Mouse (Mus musculus) intestine, postnatal 0 days (tissue): Measurements from ENCODE around the gene Bhlhe41. TPM values are rescaled to one million over a fixed set of nuclear protein-coding genes. Genes with fewer than 3 reads are reported as not detected.

Experiments
- ATAC-seq: fragments of 200-750 bp; cut with Nextera tagmentation; 2 replicates; pipeline ENCODE4 v1.8.0; 2017; ENCODE audit warnings: mild to moderate bottlenecking, moderate TSS enrichment, moderate library complexity
- H3K27ac ChIP-seq: fragments of 300-500 bp; sonication (generic); 2 replicates; pipeline ENCODE4 v1.5.1; 2014; ENCODE audit warnings: mild to moderate bottlenecking, low read depth, low read length, moderate library complexity
- H3K27me3 ChIP-seq: fragments of 300-500 bp; sonication (generic); replicated peaks from 2 replicates; pipeline ENCODE4 v1.6.1; 2014; ENCODE audit warnings: low read length, mixed read lengths; ENCODE audit not compliant: control insufficient read depth, insufficient read depth
- H3K36me3 ChIP-seq: fragments of 300-500 bp; sonication (generic); 2 replicates; pipeline ENCODE4 v1.6.1; 2014; ENCODE audit warnings: mild to moderate bottlenecking, moderate library complexity; ENCODE audit not compliant: control insufficient read depth, insufficient read depth
- H3K4me1 ChIP-seq: fragments of 300-500 bp; sonication (generic); replicated peaks from 2 replicates; pipeline ENCODE4 v1.6.1; 2014; ENCODE audit warnings: antibody characterized with exemption, low read length, mixed read lengths; ENCODE audit not compliant: control insufficient read depth, insufficient read depth
- H3K4me2 ChIP-seq: fragments of 300-500 bp; sonication (generic); replicated peaks from 2 replicates; pipeline ENCODE4 v1.6.1; 2014; ENCODE audit warnings: low read depth, mild to moderate bottlenecking, moderate library complexity
- H3K4me3 ChIP-seq: fragments of 300-500 bp; sonication (generic); 2 replicates; pipeline ENCODE4 v1.5.1; 2014; ENCODE audit warnings: low read depth, low read length
- H3K9ac ChIP-seq: fragments of 300-500 bp; sonication (generic); 2 replicates; pipeline ENCODE4 v1.6.1; 2014; ENCODE audit warnings: mild to moderate bottlenecking, low read depth, low read length
- H3K9me3 ChIP-seq: fragments of 300-500 bp; sonication (generic); 2 replicates; pipeline ENCODE4 v1.6.1; 2016; ENCODE audit warnings: mixed run types; ENCODE audit not compliant: control insufficient read depth
- CTCF ChIP-seq: sonication (generic); IDR thresholded peaks from 2 replicates; pipeline ENCODE4 v1.5.1; 2016; ENCODE audit warnings: low read depth, mild to moderate bottlenecking, control low read depth, antibody characterized with exemption, moderate library complexity
- WGBS: fragments of 180-500 bp; shearing (Covaris S2); extraction: QIAGEN DNeasy Blood & Tissue Kit; methylation state at CpG from one replicate; pipeline ENCODE4 v1.1.7; 2014; 5-methylcytosine and 5-hydroxymethylcytosine counted together
- polyA plus RNA-seq: library from polyadenylated mRNA; unstranded; fragments of >200 nt; fragmentation: Nextera tagmentation; extraction: Ambion mirVana; gene quantifications from 2 replicates; pipeline ENCODE4 v1.2.1, GENCODE M21; 2015

The Bhlhe41 gene
- polyA plus RNA-seq, 1 experiment from 2014 or later, result 0.44 TPM

- 45% methylated on average over 2 of the region's 2 CpGs for WGBS
- no peak for TF ChIP-seq CTCF
- H3K4me3 ChIP-seq, result no peak overlapping the region
- H3K36me3 ChIP-seq, result no peaks in the 10 kb centered on the region
- no peak overlapping the region for H3K27ac ChIP-seq
- H3K4me1 ChIP-seq, result no peaks in the 10 kb centered on the region
- H3K27me3 ChIP-seq, result no peaks in the 10 kb centered on the region
- H3K4me2 ChIP-seq, result no peak overlapping the region
- ATAC-seq, result no peak; the same call in 1 of the 2 replicates
- H3K9me3 ChIP-seq, result no peaks in the 10 kb centered on the region
- no peak overlapping the region for H3K9ac ChIP-seq
Measured at GRCm38 (mm10) chr6:145850789-145851188, 14.6 kb downstream of the Bhlhe41 start.

- Histone ChIP-seq H3K9me3 (no peaks in the 10 kb centered on the region), H3K36me3 (no peaks in the 10 kb centered on the region), H3K4me3 (no peak overlapping the region), H3K9ac (no peak overlapping the region), H3K4me1 (no peaks in the 10 kb centered on the region), H3K27me3 (no peaks in the 10 kb centered on the region), H3K4me2 (no peak overlapping the region), H3K27ac (no peak overlapping the region)
- WGBS, result 88% methylated on average over 8 of the region's 8 CpGs
- no peak for ATAC-seq
- TF ChIP-seq CTCF, result no peak
Measured at GRCm38 (mm10) chr6:145847661-145848060, 17.7 kb downstream of the Bhlhe41 start.

GRCm38 (mm10) chr6:145846948-145847347, 18.4 kb downstream of the Bhlhe41 start:
- WGBS, result 84% methylated on average over 6 of the region's 6 CpGs
- Histone ChIP-seq H3K9ac (no peak overlapping the region), H3K4me1 (no peaks in the 10 kb centered on the region), H3K27me3 (no peaks in the 10 kb centered on the region), H3K4me2 (no peak overlapping the region), H3K27ac (no peak overlapping the region), H3K9me3 (no peaks in the 10 kb centered on the region), H3K4me3 (no peak overlapping the region), H3K36me3 (no peaks in the 10 kb centered on the region)
- no peak for TF ChIP-seq CTCF
- no peak for ATAC-seq

GRCm38 (mm10) chr6:145846076-145846475, 19.3 kb downstream of the Bhlhe41 start:
- 74% methylated on average over 1 of the region's 1 CpGs for WGBS

GRCm38 (mm10) chr6:145845611-145846010, 19.7 kb downstream of the Bhlhe41 start:
- no peaks in the 10 kb centered on the region for H3K4me1 ChIP-seq
- H3K36me3 ChIP-seq, result no peaks in the 10 kb centered on the region
- no peak overlapping the region for H3K4me3 ChIP-seq
- H3K9ac ChIP-seq, result no peak overlapping the region
- no peaks in the 10 kb centered on the region for H3K9me3 ChIP-seq
- no peak overlapping the region for H3K27ac ChIP-seq
- H3K27me3 ChIP-seq, result no peaks in the 10 kb centered on the region
- TF ChIP-seq CTCF, result no peak
- 48% methylated on average over 5 of the region's 5 CpGs for WGBS
- no peak for ATAC-seq
- no peak overlapping the region for H3K4me2 ChIP-seq

More at GRCm38 (mm10) chr6:145846076-145846475, 19.3 kb downstream of the Bhlhe41 start:
- Histone ChIP-seq H3K4me1 (no peaks in the 10 kb centered on the region), H3K4me3 (no peak overlapping the region), H3K9ac (no peak overlapping the region), H3K27me3 (no peaks in the 10 kb centered on the region), H3K36me3 (no peaks in the 10 kb centered on the region), H3K9me3 (no peaks in the 10 kb centered on the region), H3K27ac (no peak overlapping the region), H3K4me2 (no peak overlapping the region)
- no peak for ATAC-seq
- TF ChIP-seq CTCF, result no peak

GRCm38 (mm10) chr6:145835359-145835758, 30.0 kb downstream of the Bhlhe41 start:
- H3K4me2 ChIP-seq, result no peak overlapping the region
- H3K4me1 ChIP-seq, result no peaks in the 10 kb centered on the region
- WGBS, result 39% methylated on average over 6 of the region's 6 CpGs
- H3K9ac ChIP-seq, result no peak overlapping the region
- H3K36me3 ChIP-seq, result no peaks in the 10 kb centered on the region
- no peaks in the 10 kb centered on the region for H3K27me3 ChIP-seq
- TF ChIP-seq CTCF, result no peak
- no peaks in the 10 kb centered on the region for H3K9me3 ChIP-seq
- H3K27ac ChIP-seq, result no peak overlapping the region
- no peak overlapping the region for H3K4me3 ChIP-seq
- no peak for ATAC-seq

- TF ChIP-seq CTCF, result no peak
- no peak overlapping the region for H3K27ac ChIP-seq
- H3K36me3 ChIP-seq, result no peaks in the 10 kb centered on the region
- H3K4me1 ChIP-seq, result no peaks in the 10 kb centered on the region
- no peaks in the 10 kb centered on the region for H3K27me3 ChIP-seq
- H3K4me2 ChIP-seq, result no peak overlapping the region
- no peak overlapping the region for H3K4me3 ChIP-seq
- no peaks in the 10 kb centered on the region for H3K9me3 ChIP-seq
- WGBS, result 71% methylated on average over 8 of the region's 8 CpGs
- no peak for ATAC-seq
- no peak overlapping the region for H3K9ac ChIP-seq
Measured at GRCm38 (mm10) chr6:145832927-145833326, 32.4 kb downstream of the Bhlhe41 start.
